Mouse (Mus musculus) stomach, adult 2 months (tissue): ENCODE results near the gene Plbd2. TPM values are rescaled to one million over a fixed set of nuclear protein-coding genes. Genes with fewer than 3 reads are reported as not detected.

ENCODE experiments used
- polyA plus RNA-seq: library from polyadenylated mRNA; depleted of rRNA; stranded (reverse); fragments of >200 nt; gene quantifications from 2 replicates; pipeline ENCODE4 v1.2.3, GENCODE M21; 2012; rRNA removed

Gene Plbd2
- 19.3 and 22.7 TPM in 2 replicates for polyA plus RNA-seq

DNA sequence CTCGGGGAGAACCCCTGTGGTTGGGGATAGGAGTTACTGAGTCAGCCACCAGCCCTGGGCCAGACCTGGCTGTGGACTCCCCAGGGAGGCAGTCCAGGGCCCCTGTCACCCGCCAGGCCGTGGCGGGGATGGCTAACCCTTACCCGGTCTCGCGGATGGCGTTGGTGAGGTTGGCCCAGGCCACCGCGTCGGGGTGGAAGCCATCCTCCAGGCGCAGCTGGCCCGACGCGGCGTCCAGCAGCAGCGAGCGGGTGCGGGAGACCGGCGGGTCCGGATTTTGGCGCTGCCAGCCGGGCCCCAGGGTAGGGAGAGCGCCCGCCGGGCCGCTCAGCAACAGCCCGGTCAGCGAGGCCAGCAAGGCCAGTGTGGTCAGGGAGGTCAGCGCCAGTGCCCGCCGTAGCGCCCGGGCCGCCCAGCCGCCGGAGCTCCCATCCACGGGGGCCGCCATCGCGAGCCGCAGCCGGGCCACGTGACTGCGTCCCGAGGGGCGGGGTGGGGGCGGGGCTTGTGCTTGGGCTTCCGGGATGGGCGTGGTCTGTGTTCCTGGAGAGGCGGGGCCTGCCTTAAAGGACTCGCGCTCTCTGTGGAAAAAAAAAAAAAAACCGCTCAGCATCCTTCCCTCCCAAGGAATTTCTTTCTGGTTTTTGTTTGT lies at the start of gene Plbd2:
Gene Plbd2, minus strand, starts transcription at position 482 of the 652 bp plus-strand sequence.

GRCm38 (mm10) chr5:120510982-120511642 lies 7.7 kb upstream of the Plbd2 start, which contains the start of gene Slc8b1:
Gene Slc8b1 (plus strand): TSS chr5:120511168.

DNA sequence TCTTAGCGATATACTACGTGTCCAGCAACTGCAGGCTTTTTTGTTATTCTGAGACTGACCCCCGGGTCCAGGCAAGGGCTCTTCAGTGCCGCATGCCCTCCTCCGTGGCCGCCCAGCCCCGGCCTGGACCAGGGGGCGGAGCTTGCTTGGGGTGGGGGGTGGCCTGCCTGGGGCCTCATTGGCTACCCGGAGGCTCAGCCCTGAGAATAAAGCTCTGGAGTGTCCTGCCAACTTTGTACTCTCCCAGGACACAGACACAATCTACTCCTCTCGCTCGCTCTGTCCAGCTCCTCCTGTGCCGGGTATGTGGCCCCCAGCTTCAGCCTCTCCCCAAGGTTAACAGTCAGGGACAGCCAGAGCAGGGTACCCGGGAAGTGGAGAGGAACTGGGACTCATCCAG lies 27.1 kb downstream of the Plbd2 start, which contains the start of gene Sds:
Gene Sds, plus strand, starts transcription at position 231 of the 400 bp plus-strand sequence.

DNA sequence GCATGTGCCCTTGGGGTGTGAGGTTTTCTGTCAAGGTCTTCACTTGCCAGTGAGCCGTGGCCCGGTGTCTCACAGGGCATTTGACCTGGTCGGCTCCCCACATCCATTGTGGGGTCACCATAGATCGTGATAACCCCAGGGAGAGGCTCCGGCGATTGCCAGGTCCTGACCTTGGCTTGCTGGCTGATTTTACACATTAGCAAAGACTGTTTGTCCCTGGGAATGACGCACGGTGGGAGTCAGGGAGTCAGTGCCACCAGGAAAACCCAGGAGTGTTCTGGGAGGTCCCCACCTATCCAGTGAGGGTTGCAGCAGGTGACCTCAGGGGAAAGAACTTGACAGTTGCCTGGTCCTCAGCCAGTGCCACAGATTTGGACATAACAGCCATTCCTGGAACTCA lies 30.7 kb downstream of the Plbd2 start, which contains the start of gene Sdsl:
Gene Sdsl, minus strand, starts transcription at position 41 of the 400 bp plus-strand sequence.

Other genes starting within 250 kb of the Plbd2 start
- gene Lhx5, start 71.9 kb downstream of the Plbd2 start, polyA plus RNA-seq, result 1.7 and 2.5 TPM in 2 replicates
- 10.0 and 10.2 TPM in 2 replicates for gene Sdsl, start 30.8 kb downstream of the Plbd2 start, polyA plus RNA-seq
- not detected in 2 replicates for gene Sds, start 27.1 kb downstream of the Plbd2 start, polyA plus RNA-seq
- gene Slc8b1, start 7.5 kb upstream of the Plbd2 start, polyA plus RNA-seq, result 10.5 and 16.0 TPM in 2 replicates
- 17.3 and 22.1 TPM in 2 replicates for gene Tpcn1, start 85.0 kb upstream of the Plbd2 start, polyA plus RNA-seq
- gene Iqcd, start 85.4 kb upstream of the Plbd2 start, polyA plus RNA-seq, result 0.09 and 0.11 TPM in 2 replicates
- gene Rita1, start 109.0 kb upstream of the Plbd2 start, polyA plus RNA-seq, result 22.2 and 28.6 TPM in 2 replicates
- gene Ddx54, start 109.1 kb upstream of the Plbd2 start, polyA plus RNA-seq, result 17.6 and 22.7 TPM in 2 replicates
- not detected in 2 replicates for gene Cfap73, start 130.6 kb upstream of the Plbd2 start, polyA plus RNA-seq
- 2.4 and 2.5 TPM in 2 replicates for gene Rasal1, start 145.2 kb upstream of the Plbd2 start, polyA plus RNA-seq
- gene Dtx1, start 208.3 kb upstream of the Plbd2 start, polyA plus RNA-seq, result 3.1 and 5.5 TPM in 2 replicates
- gene Oas2, start 246.2 kb upstream of the Plbd2 start, polyA plus RNA-seq, result 4.3 and 7.3 TPM in 2 replicates